Mouse (Mus musculus): ENCODE measurements around the gene Ap3b1. TPM values are rescaled to one million over a fixed set of nuclear protein-coding genes. Genes with fewer than 3 reads are reported as not detected.

Gene Ap3b1
- total and polyA plus RNA-seq, 3 experiments, result 46.0 to 113 (median 60.7) TPM

DNA sequence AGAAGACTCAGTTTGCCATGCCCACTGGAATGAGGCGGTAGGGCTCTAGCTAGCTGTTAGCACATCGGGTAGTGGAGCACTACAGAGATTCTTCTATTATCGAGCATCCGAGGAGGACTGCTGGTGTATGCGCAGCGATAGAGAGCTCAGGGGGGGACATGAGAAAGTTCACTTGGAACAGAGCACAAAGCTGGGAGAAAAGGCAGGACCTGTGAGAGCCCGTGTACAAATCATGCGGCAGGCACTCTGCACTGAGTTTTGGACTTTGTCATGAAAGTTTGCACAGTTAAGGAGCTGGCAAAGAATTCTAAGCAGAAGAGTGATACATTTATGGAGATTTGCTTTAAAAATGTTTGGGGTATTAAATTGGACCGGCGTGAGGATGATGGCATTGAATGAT is 11.8 kb downstream of the Ap3b1 start:
- TF ChIP-seq MXI1 (IDR thresholded peaks at IDR 0.05; ENCODE audit: low read depth, low read length) (no peak), BHLHE40 (IDR thresholded peaks at IDR 0.05; ENCODE audit: low read depth, low read length) (no peak), JUND (conservative IDR thresholded peaks at IDR 0.05; ENCODE audit: low read depth, low read length) (no peak), RCOR1 (conservative IDR thresholded peaks at IDR 0.05; ENCODE audit: low read depth, low read length) (no peak), KAT2A (IDR thresholded peaks at IDR 0.05; ENCODE audit: insufficient replicate concordance, low read length) (no peak), POLR2AphosphoS2 (IDR thresholded peaks at IDR 0.05; ENCODE audit: low read depth, low read length) (no peak), TBP (conservative IDR thresholded peaks at IDR 0.05; ENCODE audit: low read depth, low read length) (no peak), ZNF384 (IDR thresholded peaks at IDR 0.05; ENCODE audit: low read depth, low read length) (no peak), ZC3H11A (IDR thresholded peaks at IDR 0.05; ENCODE audit: low read depth, low read length) (no peak), POLR2A (IDR thresholded peaks at IDR 0.05; ENCODE audit: low read depth, low read length) (no peak), EP300 (IDR thresholded peaks at IDR 0.05; ENCODE audit: low read length) (no peak), E2F4 (IDR thresholded peaks at IDR 0.05; ENCODE audit: insufficient replicate concordance, low read depth, low read length) (no peak), TCF12 (IDR thresholded peaks at IDR 0.05; ENCODE audit: low read depth, low read length) (no peak), MAZ (IDR thresholded peaks at IDR 0.05; ENCODE audit: low read depth, low read length) (no peak), MEF2A (IDR thresholded peaks at IDR 0.05; ENCODE audit: borderline replicate concordance, low read depth, low read length) (no peak), HCFC1 (IDR thresholded peaks at IDR 0.05; ENCODE audit: low read depth, low read length) (no peak), ZKSCAN1 (IDR thresholded peaks at IDR 0.05; ENCODE audit: borderline replicate concordance, low read depth, low read length) (no peak), RAD21 (IDR thresholded peaks at IDR 0.05; ENCODE audit: low read depth, low read length) (no peak), IRF4 (IDR thresholded peaks at IDR 0.05; ENCODE audit: low read depth, low read length) (no peak), SMC3 (IDR thresholded peaks at IDR 0.05; ENCODE audit: low read depth, low read length) (no peak)
- H3K4me1 ChIP-seq (ENCODE audit: control insufficient read depth in 1 of 2, insufficient read depth in 2 of 2), result peaks cover under 1 to 3% of the 10 kb centered on the region in 2 experiments; a peak in 1 of 4 replicates
- in situ Hi-C loops (cut with MboI; ENCODE audit: low pct_ligation_motif_present, low pct_unique_long_range_greater_than_20kb, low sequenced_read_pairs), result no loop called here
- H3K4me2 ChIP-seq (ENCODE audit: insufficient read depth, low read depth, poor library complexity, severe bottlenecking), result no peak overlapping the region
- no peak for DNase-seq (ENCODE audit: extremely low read depth)
- no peak overlapping the region for H3K9ac ChIP-seq (ENCODE audit: insufficient read depth, low read depth)
- H3K27ac ChIP-seq (ENCODE audit: insufficient read depth, low read depth), result no peak overlapping the region
- no peaks in the 10 kb centered on the region for H3K27me3 ChIP-seq (replicated peaks)
- peaks cover 10% of the 10 kb centered on the region for H3K79me2 ChIP-seq (replicated peaks; ENCODE audit: control insufficient read depth, extremely low read depth, insufficient read depth, poor library complexity, severe bottlenecking)
- H3K9me3 ChIP-seq (replicated peaks; ENCODE audit: low read length), result no peaks in the 10 kb centered on the region
- no peak overlapping the region for H3K4me3 ChIP-seq (replicated peaks in 1 of 3; ENCODE audit: low read depth in 2 of 3, low read length in 2 of 3, poor library complexity in 1 of 3)
- dilution Hi-C loops (cut with MboI; ENCODE audit: extremely low pct_ligation_motif_present, extremely low pct_unique_long_range_greater_than_20kb, low sequenced_read_pairs), result no loop called here
- peaks cover 16 to 88% of the 10 kb centered on the region in 2 experiments for H3K36me3 ChIP-seq (replicated peaks in 1 of 2; ENCODE audit: control insufficient read depth in 1 of 2, insufficient read depth in 1 of 2, low read length in 1 of 2)

DNA sequence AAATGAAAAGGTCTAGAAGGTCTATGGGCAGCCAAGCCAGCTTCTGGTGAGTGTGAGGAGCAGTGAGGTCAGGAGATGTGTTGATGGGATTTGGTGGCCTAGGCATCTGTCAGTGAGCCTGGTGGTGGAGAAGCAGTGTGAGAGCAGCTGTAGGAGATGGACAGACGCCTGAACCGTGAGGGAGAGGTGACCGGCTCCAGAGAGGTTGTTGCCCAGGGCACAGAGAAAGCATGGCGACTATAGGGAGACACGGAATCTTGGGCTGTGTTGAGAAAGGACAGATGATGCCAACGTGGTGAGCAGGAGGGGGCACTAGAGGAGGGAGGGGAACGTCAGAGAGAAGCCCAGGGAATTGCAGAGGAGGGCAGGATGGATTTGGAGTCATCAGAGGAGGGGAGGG is 13.3 kb downstream of the Ap3b1 start:
- Histone ChIP-seq H3K9me3 (replicated peaks; ENCODE audit: low read length) (no peaks in the 10 kb centered on the region), H3K79me2 (replicated peaks; ENCODE audit: control insufficient read depth, extremely low read depth, insufficient read depth, poor library complexity, severe bottlenecking) (peaks cover 4% of the 10 kb centered on the region; the same call in 1 of the 2 replicates), H3K4me3 (replicated peaks in 1 of 3; ENCODE audit: low read depth in 2 of 3, low read length in 2 of 3, poor library complexity in 1 of 3) (no peak overlapping the region), H3K4me1 (ENCODE audit: control insufficient read depth in 1 of 2, insufficient read depth in 2 of 2) (no peaks in the 10 kb centered on the region), H3K36me3 (replicated peaks in 1 of 2; ENCODE audit: control insufficient read depth in 1 of 2, insufficient read depth in 1 of 2, low read length in 1 of 2) (peaks cover 13 to 82% of the 10 kb centered on the region in 2 experiments), H3K27me3 (replicated peaks) (no peaks in the 10 kb centered on the region), H3K27ac (ENCODE audit: insufficient read depth, low read depth) (no peak overlapping the region), H3K9ac (ENCODE audit: insufficient read depth, low read depth) (no peak overlapping the region), H3K4me2 (ENCODE audit: insufficient read depth, low read depth, poor library complexity, severe bottlenecking) (no peak overlapping the region)
- dilution Hi-C loops (cut with MboI; ENCODE audit: extremely low pct_ligation_motif_present, extremely low pct_unique_long_range_greater_than_20kb, low sequenced_read_pairs) (no loop called here), in situ Hi-C loops (cut with MboI; ENCODE audit: low pct_ligation_motif_present, low pct_unique_long_range_greater_than_20kb, low sequenced_read_pairs) (no loop called here)
- DNase-seq (ENCODE audit: extremely low read depth), result no peak
- TF ChIP-seq MAZ (IDR thresholded peaks at IDR 0.05; ENCODE audit: low read depth, low read length) (no peak), SIN3A (IDR thresholded peaks at IDR 0.05; ENCODE audit: low read length) (no peak), MAFK (IDR thresholded peaks at IDR 0.05; ENCODE audit: insufficient replicate concordance, low read length) (no peak), HCFC1 (IDR thresholded peaks at IDR 0.05; ENCODE audit: low read depth, low read length) (no peak), TBP (conservative IDR thresholded peaks at IDR 0.05; ENCODE audit: low read depth, low read length) (no peak), MEF2A (IDR thresholded peaks at IDR 0.05; ENCODE audit: borderline replicate concordance, low read depth, low read length) (no peak), NRF1 (IDR thresholded peaks at IDR 0.05; ENCODE audit: low read depth, low read length) (no peak), TCF12 (IDR thresholded peaks at IDR 0.05; ENCODE audit: low read depth, low read length) (no peak)
